Mouse (Mus musculus) testis, adult 2 months (tissue): ENCODE measurements at regions not wholly inside any gene's neighbourhood (a gene's known extent, or its start where the extent isn't known, plus 50 kb on each side); places are given as distances from the start of the nearest gene placed in this dataset.

ENCODE experiments used
- CTCF ChIP-seq: fragments of 200-500 bp; IDR thresholded peaks from 2 replicates; pipeline ENCODE4 v1.5.1; 2012; ENCODE audit warnings: low read depth, mild to moderate bottlenecking, inconsistent platforms, low read length, moderate library complexity; ENCODE audit not compliant: control insufficient read depth, insufficient read depth, insufficient replicate concordance
- POLR2A ChIP-seq: fragments of 200-500 bp; IDR thresholded peaks from 2 replicates; pipeline ENCODE4 v1.6.1; 2012; ENCODE audit warnings: low read depth, mild to moderate bottlenecking, inconsistent platforms, low read length, moderate library complexity; ENCODE audit not compliant: control insufficient read depth

GRCm38 (mm10) chr2:78804931-78805330 lies 63.0 kb upstream of the Ube2e3 start:
- no peak for TF ChIP-seq CTCF
- no peak for TF ChIP-seq POLR2A
